Mouse (Mus musculus) bone marrow, adult 2 months (tissue): ENCODE measurements around the gene Slamf7. TPM values are rescaled to one million over a fixed set of nuclear protein-coding genes. Genes with fewer than 3 reads are reported as not detected.
"Not testable (repeated sequence)": the region's sequence is repeated elsewhere in the genome, so short reads cannot be mapped to it uniquely, and the experiment has no call there.

Experiments
- H3K27ac ChIP-seq: fragments of 200-500 bp; 2 replicates; pipeline ENCODE4 v1.5.1; 2012; ENCODE audit warnings: low read depth, mild to moderate bottlenecking, control low read depth, inconsistent platforms, low read length; ENCODE audit not compliant: control insufficient read depth, poor library complexity, insufficient read depth
- H3K4me1 ChIP-seq: fragments of 200-500 bp; 2 replicates; pipeline ENCODE4 v1.6.1; 2011; ENCODE audit warnings: low read length; ENCODE audit not compliant: control insufficient read depth, insufficient read depth
- H3K4me3 ChIP-seq: fragments of 200-500 bp; replicated peaks from 2 replicates; pipeline ENCODE3; 2011; ENCODE audit warnings: mild to moderate bottlenecking, low read depth, low read length, control low read depth; ENCODE audit not compliant: control insufficient read depth
- CTCF ChIP-seq: fragments of 200-500 bp; IDR thresholded peaks from 2 replicates; pipeline ENCODE4 v1.5.1; 2011; ENCODE audit warnings: low read length, control low read depth; ENCODE audit not compliant: control insufficient read depth, insufficient read depth
- POLR2A ChIP-seq: fragments of 200-500 bp; IDR thresholded peaks from 2 replicates; pipeline ENCODE4 v1.6.1; 2011; ENCODE audit warnings: low read depth, mild to moderate bottlenecking, control low read depth, low read length, borderline replicate concordance; ENCODE audit not compliant: control insufficient read depth
- WGBS: fragments of 180-500 bp; shearing (Covaris S2); methylation state at CpG from one replicate; pipeline ENCODE4 v1.1.7; 2018; 5-methylcytosine and 5-hydroxymethylcytosine counted together
- polyA plus RNA-seq: library from polyadenylated mRNA; stranded (reverse); fragments of >200 nt; gene quantifications from 2 replicates; pipeline ENCODE4 v1.2.4, GENCODE M21; 2011; ENCODE audit warnings: low replicate concordance; ENCODE audit not compliant: missing spikeins, insufficient read depth, insufficient read length

Gene Slamf7
- polyA plus RNA-seq, 1 experiment = 4.7 TPM

DNA sequence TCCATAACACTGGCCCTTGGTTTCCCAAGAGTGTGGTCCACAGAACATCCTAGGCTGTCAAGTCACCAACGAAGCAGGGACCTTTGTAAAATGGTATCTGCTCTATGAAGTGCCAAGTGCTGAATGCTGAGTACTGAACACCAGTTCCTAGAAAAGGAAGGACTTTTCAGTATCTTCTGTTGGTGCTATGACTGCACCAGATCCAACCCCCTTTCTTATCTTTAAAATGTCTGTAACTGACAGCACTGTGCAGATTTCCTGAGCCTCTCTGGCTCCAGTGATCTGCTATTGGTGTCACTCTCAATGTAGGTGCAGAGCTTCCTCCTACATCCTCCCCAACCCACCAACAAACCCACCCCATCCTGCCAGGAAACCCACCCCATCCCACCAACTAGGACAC is 21.6 kb upstream of the Slamf7 start:
- Histone ChIP-seq H3K4me3 (no peak overlapping the region), H3K4me1 (peaks cover 9% of the 10 kb centered on the region), H3K27ac (no peak overlapping the region)
- WGBS = 6% methylated on average over 1 of the region's 1 CpGs
- TF ChIP-seq CTCF (no peak), POLR2A (no peak)

DNA sequence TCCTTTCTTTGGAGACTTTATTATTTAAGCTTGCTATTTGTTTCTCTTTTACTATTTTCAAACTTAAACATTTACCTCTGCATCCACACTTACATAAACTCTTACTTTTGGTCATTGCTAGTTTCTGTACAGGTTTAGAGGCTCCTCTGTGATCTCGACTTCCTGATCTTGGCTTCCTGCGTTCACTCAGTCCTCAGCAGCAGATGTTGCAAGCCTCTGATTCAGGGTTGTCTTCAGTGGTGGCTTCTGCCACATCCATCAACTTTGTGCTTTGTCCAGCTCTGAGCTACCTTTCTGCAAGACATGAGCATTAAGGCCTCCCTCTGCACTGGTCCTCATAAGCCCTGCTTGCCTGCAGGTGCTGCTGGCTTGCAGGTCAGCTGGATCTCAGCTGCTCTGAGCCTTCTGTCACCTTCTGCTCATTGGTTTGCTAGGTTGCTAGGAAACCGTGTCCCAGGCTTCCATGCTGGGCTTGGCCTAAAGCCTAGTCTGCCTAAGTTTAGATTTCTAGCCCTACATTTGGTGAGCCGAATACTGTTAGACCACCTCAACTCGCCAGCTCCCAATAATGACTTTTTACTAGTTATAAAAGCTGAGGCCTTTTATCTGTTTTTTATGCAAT is 20.1 kb upstream of the Slamf7 start:
- TF ChIP-seq POLR2A (no peak), CTCF (no peak)
- Histone ChIP-seq H3K27ac (0 out of 2 replicates have a peak overlapping the region, but pooled peaks have one; percentile 24), H3K4me1 (peaks cover 8% of the 10 kb centered on the region), H3K4me3 (no peak overlapping the region)
- WGBS = 29% methylated on average over 5 of the region's 5 CpGs

DNA sequence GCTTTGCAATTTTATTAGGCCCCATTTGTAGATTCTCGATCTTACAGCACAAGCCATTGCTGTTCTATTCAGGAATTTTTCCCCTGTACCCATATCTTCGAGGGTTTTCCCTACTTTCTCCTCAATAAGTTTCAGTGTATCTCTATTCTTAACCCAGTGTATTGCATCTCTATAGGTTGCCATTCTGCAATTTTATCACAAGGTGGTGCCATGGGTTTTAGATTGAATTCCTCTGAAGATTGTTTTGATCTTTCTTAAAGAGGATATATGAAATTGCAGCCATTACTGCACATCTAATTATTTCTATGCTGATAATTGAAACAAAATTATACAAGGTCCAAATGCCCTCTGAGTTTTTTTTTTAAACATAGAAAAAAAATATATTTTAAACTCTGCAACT is 19.6 kb upstream of the Slamf7 start:
- not testable (repeated sequence) for H3K27ac ChIP-seq, H3K4me1 ChIP-seq, H3K4me3 ChIP-seq
- 57% methylated on average over 2 of the region's 2 CpGs for WGBS

DNA sequence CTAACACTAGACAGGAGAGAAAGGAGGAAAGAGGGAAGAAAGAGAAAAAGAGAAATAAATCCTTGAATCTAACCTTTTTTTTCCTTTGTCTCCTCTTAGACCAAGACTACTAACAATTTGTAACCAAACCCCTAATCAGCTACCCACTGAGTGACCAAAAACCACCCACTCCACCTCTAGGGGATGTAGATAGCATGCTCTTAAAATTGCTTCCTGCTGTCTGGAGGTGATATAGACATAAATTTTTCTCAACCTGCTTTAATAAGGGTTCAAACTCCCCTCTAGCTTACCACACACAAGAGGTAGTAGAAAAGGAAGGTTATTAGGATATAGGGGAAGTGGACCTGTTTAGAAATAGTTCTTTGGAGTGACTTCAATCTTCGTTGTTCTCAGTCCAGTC is 14.3 kb upstream of the Slamf7 start:
- TF ChIP-seq POLR2A = no peak
- TF ChIP-seq CTCF = no peak
- no peak overlapping the region for H3K4me3 ChIP-seq
- H3K4me1 ChIP-seq = no peaks in the 10 kb centered on the region
- no peak overlapping the region for H3K27ac ChIP-seq
- 61% methylated on average over 1 of the region's 1 CpGs for WGBS

DNA sequence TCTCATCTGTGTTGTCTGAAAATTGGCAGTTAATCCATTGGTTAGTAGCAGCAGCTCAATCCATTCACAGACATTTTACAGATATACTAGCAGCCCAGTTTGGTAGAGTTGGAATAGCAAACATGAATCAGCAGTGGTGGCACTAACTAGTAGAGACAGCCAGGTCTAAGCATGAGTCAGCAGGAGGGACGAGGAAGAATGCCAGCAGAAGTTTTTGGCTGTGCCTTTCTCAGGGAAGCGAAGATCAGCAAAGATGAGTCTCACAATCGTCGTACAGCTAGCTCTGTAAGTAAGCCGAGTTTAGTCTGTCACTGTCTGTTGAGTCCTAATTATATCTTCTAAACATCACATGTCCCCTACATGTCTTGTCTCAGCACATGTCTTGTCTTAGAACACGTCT is 13.5 kb upstream of the Slamf7 start:
- no peaks in the 10 kb centered on the region for H3K4me1 ChIP-seq
- TF ChIP-seq CTCF = no peak
- TF ChIP-seq POLR2A = no peak
- 80% methylated on average over 6 of the region's 6 CpGs for WGBS
- no peak overlapping the region for H3K4me3 ChIP-seq
- H3K27ac ChIP-seq = no peak overlapping the region

DNA sequence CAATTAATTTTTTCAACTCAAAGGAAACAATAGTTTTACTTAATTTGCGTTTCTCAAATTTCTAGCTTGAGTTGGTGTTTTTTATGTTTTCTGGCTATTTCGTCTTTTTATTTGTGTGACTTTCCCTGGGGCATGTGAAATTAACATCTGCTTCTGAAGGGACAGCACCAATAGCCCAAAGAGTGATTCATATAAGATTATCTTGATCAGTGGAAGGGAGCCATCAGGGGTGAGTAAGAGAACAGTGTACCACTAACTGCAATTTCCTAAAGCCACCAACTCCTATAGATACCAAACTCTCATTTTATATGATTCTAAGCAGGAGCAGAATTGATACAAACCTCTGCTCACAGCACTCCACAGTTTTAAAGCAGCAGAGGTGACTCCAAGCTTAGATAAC is 10.9 kb upstream of the Slamf7 start:
- Histone ChIP-seq H3K27ac (no peak overlapping the region), H3K4me1 (peaks cover 1% of the 10 kb centered on the region; the same call in 1 of the 2 replicates), H3K4me3 (no peak overlapping the region)
- TF ChIP-seq CTCF (no peak), POLR2A (no peak)
- 84% methylated on average over 2 of the region's 2 CpGs for WGBS

DNA sequence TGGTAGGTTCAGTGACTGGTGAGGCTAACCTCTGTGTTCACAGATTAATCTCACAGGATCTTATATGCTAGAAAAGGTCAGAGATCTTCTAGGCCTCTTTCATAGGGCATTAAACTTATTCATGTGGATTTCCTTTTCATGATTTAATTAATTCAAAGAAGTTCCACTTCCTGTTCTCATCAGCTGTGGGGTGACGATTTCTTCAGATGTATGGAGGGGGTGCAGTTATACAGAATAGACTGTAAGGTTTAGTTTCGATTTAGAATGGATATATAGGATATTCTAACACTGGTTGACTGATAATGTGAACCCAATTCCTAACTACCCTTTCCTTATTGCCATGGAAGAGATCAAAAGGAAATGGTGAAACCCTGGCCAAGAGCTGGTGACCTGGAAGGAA is 8.6 kb upstream of the Slamf7 start:
- Histone ChIP-seq H3K4me1 (peaks cover 1% of the 10 kb centered on the region; the same call in 1 of the 2 replicates), H3K4me3 (no peak overlapping the region), H3K27ac (no peak overlapping the region)
- TF ChIP-seq POLR2A (no peak), CTCF (no peak)
- 23% methylated on average over 2 of the region's 2 CpGs for whole genome bisulfite sequencing

DNA sequence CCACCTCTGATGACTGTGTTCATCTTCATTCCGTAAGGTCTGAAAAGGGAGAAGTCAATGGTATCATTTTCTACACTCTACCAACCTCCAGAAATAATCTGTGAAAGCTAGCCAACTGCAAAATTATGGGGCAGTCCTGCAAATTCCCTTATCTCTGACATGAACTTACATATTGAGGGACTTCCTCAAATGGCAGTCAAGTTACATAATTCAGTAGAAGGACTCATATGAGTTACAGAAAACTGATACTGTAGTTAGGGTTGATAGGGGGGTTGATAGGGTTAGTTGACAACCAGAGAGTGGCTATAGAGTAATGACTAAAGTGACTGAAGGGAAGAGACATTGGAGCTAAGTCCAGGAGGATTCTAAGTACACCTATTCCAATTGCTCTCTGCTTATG is 7.6 kb upstream of the Slamf7 start:
- no peak overlapping the region for H3K27ac ChIP-seq
- TF ChIP-seq POLR2A = no peak
- WGBS = 11% methylated on average over 1 of the region's 1 CpGs

DNA sequence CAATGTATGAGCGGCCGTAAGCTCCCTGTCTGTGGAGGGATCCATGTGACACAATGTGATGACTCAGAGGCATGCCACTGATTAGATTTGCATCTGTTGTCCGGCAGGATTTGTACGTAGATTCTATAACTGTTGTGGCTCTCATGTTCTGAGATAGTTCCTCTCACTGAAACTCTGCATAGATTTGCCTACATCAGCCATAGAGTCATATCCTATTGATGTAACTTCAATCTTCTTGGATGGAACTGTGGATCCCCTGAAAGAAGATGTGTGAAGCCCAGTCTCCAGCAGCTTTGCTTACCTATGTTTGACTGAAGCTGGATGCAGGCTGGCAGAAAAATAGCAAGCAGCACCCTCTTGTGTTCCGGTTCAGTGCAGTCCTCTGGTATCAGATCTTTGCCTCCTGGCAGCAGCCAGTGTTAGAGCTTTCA is 5.7 kb upstream of the Slamf7 start:
- peaks cover 1% of the 10 kb centered on the region; the same call in 1 of the 2 replicates for H3K4me1 ChIP-seq
- no peak overlapping the region for H3K4me3 ChIP-seq
- H3K27ac ChIP-seq = no peak overlapping the region
- 64% methylated on average over 5 of the region's 5 CpGs for WGBS
- TF ChIP-seq POLR2A (no peak), CTCF (peak; percentile 21; the same call in 1 of the 2 replicates)

More for the DNA sequence above, 7.6 kb upstream of the Slamf7 start:
- no peak overlapping the region for H3K4me3 ChIP-seq
- H3K4me1 ChIP-seq = peaks cover 1% of the 10 kb centered on the region; the same call in 1 of the 2 replicates
